Comparison of ENCODE assay signal across 6 mouse cellular contexts in genomic region chr17:13462663-13463062, GRCm38 (mm10).
DNase-seq lines count a peak whose midpoint lies in the region; ATAC-seq lines count a peak whose summit lies in the region.
"Not testable (repeated sequence)": the region's sequence is repeated elsewhere in the genome, so short reads cannot be mapped to it uniquely, and the experiment has no call there.

No protein-coding gene starts in this region.

- 83% methylated on average over 5 of the region's 9 CpGs for WGBS in heart, embryonic 13.5 days
- 66% methylated on average over 2 of the region's 9 CpGs for WGBS in liver, embryonic 11.5 days
- 96% methylated on average over 2 of the region's 9 CpGs for WGBS in lung, embryonic 16.5 days
- 87% methylated on average over 2 of the region's 9 CpGs for WGBS in stomach, embryonic 16.5 days

- H3K4me2 ChIP-seq in heart, embryonic 13.5 days; liver, embryonic 11.5 days; lung, embryonic 16.5 days (ENCODE audit: low read depth, low read length); stomach, embryonic 16.5 days (ENCODE audit: low read depth, low read length): not testable (repeated sequence)

- ATAC-seq in granulocyte monocyte progenitor cell, adult 5-6 weeks (replicated peaks; ENCODE audit: poor library complexity, severe bottlenecking): peak; percentile 26; the same call in 1 of the 2 replicates
- 0 out of 2 replicates have a peak, but pooled peaks have one; percentile 7 for ATAC-seq in heart, embryonic 13.5 days (ENCODE audit: extremely low read depth, insufficient number of reproducible peaks, low FRiP score, low TSS enrichment)
- 0 out of 2 replicates have a peak, but pooled peaks have one; percentile 21 for ATAC-seq in liver, embryonic 11.5 days (replicated peaks; ENCODE audit: low FRiP score)
- peak; percentile 39 for ATAC-seq in lung, embryonic 16.5 days (ENCODE audit: low read depth)
- ATAC-seq in megakaryocyte progenitor cell, adult 5-6 weeks (replicated peaks; ENCODE audit: poor library complexity): peak; percentile 35; the same call in 1 of the 2 replicates
- 0 out of 2 replicates have a peak, but pooled peaks have one; percentile 27 for ATAC-seq in stomach, embryonic 16.5 days (ENCODE audit: insufficient read depth, low FRiP score)

- not testable (repeated sequence) for H3K27me3 ChIP-seq in heart, embryonic 13.5 days (replicated peaks); liver, embryonic 11.5 days (replicated peaks; ENCODE audit: control insufficient read depth, insufficient read depth, low read length); lung, embryonic 16.5 days (ENCODE audit: control insufficient read depth, insufficient read depth, low read depth, low read length); stomach, embryonic 16.5 days (ENCODE audit: control insufficient read depth, insufficient read depth, low read length)

- H3K4me3 ChIP-seq in heart, embryonic 13.5 days; liver, embryonic 11.5 days (ENCODE audit: low read depth, low read length); lung, embryonic 16.5 days (ENCODE audit: low read length); stomach, embryonic 16.5 days (replicated peaks; ENCODE audit: low read length): not testable (repeated sequence)

- H3K27ac ChIP-seq in heart, embryonic 13.5 days (replicated peaks); liver, embryonic 11.5 days (ENCODE audit: low read depth, low read length); lung, embryonic 16.5 days (ENCODE audit: low read length); stomach, embryonic 16.5 days (ENCODE audit: low read length): not testable (repeated sequence)

- not testable (repeated sequence) for H3K9ac ChIP-seq in heart, embryonic 13.5 days; liver, embryonic 11.5 days (ENCODE audit: low read depth, low read length); lung, embryonic 16.5 days (ENCODE audit: low read length); stomach, embryonic 16.5 days (ENCODE audit: low read length)

- H3K9me3 ChIP-seq in heart, embryonic 13.5 days; liver, embryonic 11.5 days (ENCODE audit: control insufficient read depth, low read length); lung, embryonic 16.5 days (ENCODE audit: control insufficient read depth, low read length); stomach, embryonic 16.5 days (replicated peaks; ENCODE audit: control insufficient read depth, low read length): not testable (repeated sequence)

- H3K36me3 ChIP-seq in heart, embryonic 13.5 days; liver, embryonic 11.5 days (ENCODE audit: control insufficient read depth, insufficient read depth, low read length); lung, embryonic 16.5 days (ENCODE audit: control insufficient read depth, insufficient read depth, low read length); stomach, embryonic 16.5 days (ENCODE audit: control insufficient read depth, insufficient read depth, low read length): not testable (repeated sequence)

- not testable (repeated sequence) for H3K4me1 ChIP-seq in heart, embryonic 13.5 days; liver, embryonic 11.5 days (replicated peaks; ENCODE audit: control insufficient read depth, insufficient read depth, low read length); lung, embryonic 16.5 days (replicated peaks; ENCODE audit: control insufficient read depth, insufficient read depth, low read length); stomach, embryonic 16.5 days (ENCODE audit: control insufficient read depth, insufficient read depth, low read length)

- DNase-seq in liver, embryonic 11.5 days (ENCODE audit: low spot score): not testable (repeated sequence)
